Mouse (Mus musculus) liver, embryonic 11.5 days (tissue): ENCODE measurements around the gene Cacna2d1. TPM values are rescaled to one million over a fixed set of nuclear protein-coding genes. Genes with fewer than 3 reads are reported as not detected.

Experiments
- ATAC-seq: fragments of 200-750 bp; cut with Nextera tagmentation; replicated peaks from 2 replicates; pipeline ENCODE4 v1.8.0; 2017; ENCODE audit warnings: moderate number of reproducible peaks, mild to moderate bottlenecking, moderate TSS enrichment, moderate library complexity; ENCODE audit not compliant: low FRiP score
- DNase-seq: peaks from one replicate; pipeline ENCODE4 v3.0.0-alpha.2; 2017; ENCODE audit warnings: low spot score
- H3K27ac ChIP-seq: fragments of 300-500 bp; sonication (generic); 2 replicates; pipeline ENCODE4 v1.5.1; 2014; ENCODE audit warnings: mild to moderate bottlenecking, low read depth, low read length, control low read depth
- H3K27me3 ChIP-seq: fragments of 300-500 bp; sonication (generic); replicated peaks from 2 replicates; pipeline ENCODE4 v1.6.1; 2014; ENCODE audit warnings: low read length, mixed read lengths; ENCODE audit not compliant: control insufficient read depth, insufficient read depth
- H3K36me3 ChIP-seq: fragments of 300-500 bp; sonication (generic); 2 replicates; pipeline ENCODE4 v1.6.1; 2014; ENCODE audit warnings: mild to moderate bottlenecking, low read length, moderate library complexity, mixed read lengths; ENCODE audit not compliant: control insufficient read depth, insufficient read depth
- H3K4me1 ChIP-seq: fragments of 300-500 bp; sonication (generic); replicated peaks from 2 replicates; pipeline ENCODE4 v1.6.1; 2014; ENCODE audit warnings: low read length, mixed read lengths; ENCODE audit not compliant: control insufficient read depth, insufficient read depth
- H3K4me2 ChIP-seq: fragments of 300-500 bp; sonication (generic); 2 replicates; pipeline ENCODE4 v1.6.1; 2014; ENCODE audit warnings: mild to moderate bottlenecking, control low read depth, moderate library complexity
- H3K4me3 ChIP-seq: fragments of 300-500 bp; sonication (generic); 2 replicates; pipeline ENCODE4 v1.5.1; 2014; ENCODE audit warnings: low read depth, low read length, control low read depth
- H3K9ac ChIP-seq: fragments of 300-500 bp; sonication (generic); 2 replicates; pipeline ENCODE4 v1.6.1; 2014; ENCODE audit warnings: low read depth, low read length, control low read depth
- H3K9me3 ChIP-seq: fragments of 300-500 bp; sonication (generic); 2 replicates; pipeline ENCODE4 v1.6.1; 2016; ENCODE audit warnings: low read length, inconsistent platforms, mixed read lengths; ENCODE audit not compliant: control insufficient read depth
- WGBS: fragments of 180-500 bp; shearing (Covaris S2); extraction: QIAGEN DNeasy Blood & Tissue Kit; methylation state at CpG from one replicate; pipeline ENCODE4 v1.1.7; 2014; 5-methylcytosine and 5-hydroxymethylcytosine counted together
- polyA plus RNA-seq: library from polyadenylated mRNA; unstranded; fragments of >200 nt; fragmentation: Nextera tagmentation; extraction: Ambion mirVana; gene quantifications from 2 replicates; pipeline ENCODE4 v1.2.1, GENCODE M21; 2014

Cacna2d1 gene
- polyA plus RNA-seq, 1 experiment from 2014 or later: 3.0 TPM

- WGBS: 73% methylated on average over 4 of the region's 4 CpGs
These were observed 90.3 kb downstream of the Cacna2d1 start for GRCm38 (mm10) chr5:16024626-16025417.

DNA sequence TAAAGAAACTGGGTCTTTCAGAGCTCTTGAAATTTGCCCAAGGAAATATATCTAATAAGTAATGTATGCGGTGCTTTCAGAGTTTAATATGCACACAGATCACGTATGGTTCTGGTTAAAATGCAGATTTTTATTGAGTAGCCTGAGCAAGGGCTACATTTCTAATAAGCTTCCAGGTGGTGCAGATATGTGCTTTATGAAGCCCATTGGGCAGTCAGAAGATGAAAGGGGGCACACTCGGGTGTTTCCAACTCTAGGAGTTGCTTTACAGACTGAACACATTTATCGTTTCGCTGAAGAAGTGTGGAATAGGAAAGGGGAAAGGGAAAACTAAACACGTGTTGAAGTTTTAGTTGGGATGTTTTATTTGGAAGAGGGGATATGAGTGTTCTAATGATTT is 94.4 kb downstream of the Cacna2d1 start:
- WGBS: 78% methylated on average over 6 of the region's 6 CpGs
- Histone ChIP-seq H3K27me3 (no peaks in the 10 kb centered on the region), H3K36me3 (no peaks in the 10 kb centered on the region), H3K4me1 (no peaks in the 10 kb centered on the region), H3K9ac (no peak overlapping the region), H3K27ac (no peak overlapping the region), H3K9me3 (no peaks in the 10 kb centered on the region), H3K4me2 (no peak overlapping the region), H3K4me3 (no peak overlapping the region)
- DNase-seq: no peak
- no peak for ATAC-seq

More at GRCm38 (mm10) chr5:16024626-16025417, 90.3 kb downstream of the Cacna2d1 start:
- Histone ChIP-seq H3K9me3 (no peaks in the 10 kb centered on the region), H3K9ac (no peak overlapping the region), H3K4me1 (no peaks in the 10 kb centered on the region), H3K4me2 (no peak overlapping the region), H3K27ac (no peak overlapping the region), H3K27me3 (no peaks in the 10 kb centered on the region), H3K4me3 (no peak overlapping the region), H3K36me3 (no peaks in the 10 kb centered on the region)
- ATAC-seq (no peak), DNase-seq (no peak)

- Histone ChIP-seq H3K4me2 (no peak overlapping the region), H3K27ac (no peak overlapping the region), H3K4me1 (no peaks in the 10 kb centered on the region), H3K9ac (no peak overlapping the region), H3K27me3 (no peaks in the 10 kb centered on the region), H3K36me3 (no peaks in the 10 kb centered on the region), H3K4me3 (no peak overlapping the region), H3K9me3 (no peaks in the 10 kb centered on the region)
- 78% methylated on average over 5 of the region's 5 CpGs for WGBS
- no peak for DNase-seq
- ATAC-seq: no peak
These were observed 95.0 kb downstream of the Cacna2d1 start for GRCm38 (mm10) chr5:16029481-16029880.

DNA sequence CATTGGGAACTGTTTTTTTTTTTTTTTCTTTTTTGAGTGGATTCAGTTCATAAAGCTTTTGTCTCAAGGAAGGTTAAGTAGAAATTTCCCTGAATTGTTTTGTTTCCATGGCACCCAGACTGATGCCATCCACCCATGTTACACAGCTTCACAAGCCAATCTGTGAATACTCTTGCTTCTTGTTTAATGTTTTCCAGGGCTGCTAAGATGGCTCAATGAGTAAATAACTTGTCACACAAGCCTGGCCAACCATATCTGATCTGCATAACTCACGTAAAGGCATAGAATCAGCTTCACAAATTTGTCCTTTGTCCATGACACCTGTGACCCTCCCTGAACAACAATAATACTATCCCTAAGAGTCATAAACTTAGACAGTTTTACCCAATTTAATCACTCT is 99.1 kb downstream of the Cacna2d1 start:
- WGBS: 64% methylated on average over 1 of the region's 1 CpGs
- no peak overlapping the region for H3K9ac ChIP-seq

DNA sequence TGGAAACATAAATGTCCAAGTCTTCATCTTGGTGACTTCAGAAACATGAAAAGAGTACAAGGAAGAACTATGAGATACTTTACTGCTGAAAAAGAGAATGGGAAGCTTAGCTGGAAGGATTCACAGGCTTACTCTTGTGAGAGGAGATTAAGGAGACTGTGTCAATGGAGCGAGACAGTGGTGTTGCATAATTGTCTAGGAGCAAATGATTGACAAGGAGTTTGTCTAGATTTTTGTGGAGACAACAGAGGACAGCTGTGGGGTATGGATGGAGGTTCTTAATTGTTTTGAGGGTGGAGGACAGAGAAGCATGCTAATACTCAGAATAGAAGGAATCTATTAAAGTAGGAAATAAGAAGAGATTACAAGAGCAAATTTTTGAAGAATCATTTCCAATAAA is 100.8 kb downstream of the Cacna2d1 start:
- H3K4me3 ChIP-seq: no peak overlapping the region
- H3K27ac ChIP-seq: no peak overlapping the region
- ATAC-seq (no peak), DNase-seq (no peak)
- H3K9ac ChIP-seq: no peak overlapping the region
- H3K36me3 ChIP-seq: no peaks in the 10 kb centered on the region
- 83% methylated on average over 1 of the region's 1 CpGs for WGBS
- H3K9me3 ChIP-seq: no peaks in the 10 kb centered on the region
- no peaks in the 10 kb centered on the region for H3K4me1 ChIP-seq
- no peak overlapping the region for H3K4me2 ChIP-seq
- H3K27me3 ChIP-seq: no peaks in the 10 kb centered on the region

More for the DNA sequence above, 99.1 kb downstream of the Cacna2d1 start:
- Histone ChIP-seq H3K9me3 (no peaks in the 10 kb centered on the region), H3K4me3 (no peak overlapping the region), H3K4me2 (no peak overlapping the region), H3K36me3 (no peaks in the 10 kb centered on the region), H3K27me3 (no peaks in the 10 kb centered on the region), H3K4me1 (no peaks in the 10 kb centered on the region), H3K27ac (no peak overlapping the region)
- DNase-seq: no peak
- no peak for ATAC-seq

DNA sequence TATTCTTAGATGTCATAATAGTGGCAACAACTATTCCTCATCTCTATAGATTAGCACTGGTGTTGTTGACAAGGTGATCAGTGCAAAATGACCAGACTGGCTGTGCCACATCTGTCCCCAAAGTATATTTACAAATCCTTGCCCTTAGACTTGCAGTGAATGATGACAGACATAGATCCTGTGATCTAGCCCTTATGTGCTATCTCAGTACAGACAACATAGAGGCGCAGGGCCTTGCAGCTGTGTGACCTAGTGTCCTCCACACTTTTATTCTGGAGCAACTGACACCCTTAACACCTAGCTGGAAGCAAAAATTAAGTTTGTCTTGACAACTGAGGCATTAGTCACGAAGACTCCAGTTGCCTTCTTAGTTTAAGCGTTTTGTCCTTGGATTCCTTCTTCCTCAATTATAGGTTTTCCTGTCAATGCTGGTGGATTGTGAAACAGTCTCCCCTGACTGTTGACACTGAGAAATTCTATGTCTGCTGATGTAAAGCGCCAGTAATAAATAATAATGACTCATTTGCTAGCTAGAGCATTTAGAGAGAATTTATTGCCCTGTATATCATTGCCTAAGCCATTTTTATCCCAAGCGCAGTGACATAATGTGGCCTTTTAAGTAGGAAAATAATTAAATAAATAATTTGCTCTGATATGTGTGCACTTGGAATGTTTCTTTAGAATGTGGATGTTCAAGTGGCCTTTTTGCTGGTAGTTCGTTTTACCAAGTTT is 110.8 kb downstream of the Cacna2d1 start:
- DNase-seq (no peak), ATAC-seq (no peak)
- Histone ChIP-seq H3K4me3 (no peak overlapping the region), H3K27me3 (no peaks in the 10 kb centered on the region), H3K27ac (no peak overlapping the region), H3K4me2 (no peak overlapping the region), H3K36me3 (no peaks in the 10 kb centered on the region), H3K9me3 (no peaks in the 10 kb centered on the region), H3K4me1 (no peaks in the 10 kb centered on the region), H3K9ac (no peak overlapping the region)
- WGBS: 78% methylated on average over 6 of the region's 6 CpGs

DNA sequence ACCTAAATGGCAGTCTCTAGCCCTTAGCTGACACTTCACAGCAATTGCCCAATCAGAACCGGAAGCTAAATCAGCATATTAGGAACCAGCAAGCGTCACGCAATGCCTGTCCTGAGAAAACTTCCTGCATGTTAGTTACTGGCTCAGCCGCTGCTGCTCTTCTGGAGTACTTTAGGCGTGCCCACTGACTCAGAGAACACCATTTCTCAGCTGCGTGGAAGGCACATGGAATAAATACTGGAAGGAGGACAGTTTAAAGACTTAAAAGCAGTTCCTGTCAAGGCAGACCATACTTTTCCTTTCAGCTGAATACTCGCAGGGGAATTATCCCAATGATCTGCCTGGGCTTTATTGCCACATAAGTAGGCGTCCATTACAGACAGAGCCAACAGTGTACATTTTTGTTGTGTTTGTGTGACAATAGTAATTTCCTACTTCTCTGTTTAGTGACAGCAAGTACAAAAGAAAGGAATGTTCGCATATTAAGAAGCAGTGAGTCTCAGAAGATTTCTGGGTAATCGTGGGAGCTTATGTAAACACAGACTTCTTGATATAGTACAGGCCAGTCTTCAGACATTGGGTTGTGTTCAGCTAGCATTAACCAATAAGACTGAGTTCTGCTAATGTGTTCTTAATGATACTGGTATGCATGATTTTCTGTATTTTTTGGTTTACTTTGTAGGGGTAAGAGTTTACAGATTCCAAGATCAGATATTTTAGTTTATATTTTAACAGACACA is 113.1 kb downstream of the Cacna2d1 start:
- no peaks in the 10 kb centered on the region for H3K9me3 ChIP-seq
- H3K4me2 ChIP-seq: no peak overlapping the region
- no peak for DNase-seq
- no peak overlapping the region for H3K9ac ChIP-seq
- no peaks in the 10 kb centered on the region for H3K36me3 ChIP-seq
- 63% methylated on average over 10 of the region's 10 CpGs for WGBS
- no peak overlapping the region for H3K4me3 ChIP-seq
- no peak overlapping the region for H3K27ac ChIP-seq
- no peak for ATAC-seq
- H3K27me3 ChIP-seq: no peaks in the 10 kb centered on the region
- no peaks in the 10 kb centered on the region for H3K4me1 ChIP-seq

- no peak overlapping the region for H3K4me3 ChIP-seq
These were observed 122.3 kb downstream of the Cacna2d1 start for GRCm38 (mm10) chr5:16056795-16057194.

More at GRCm38 (mm10) chr5:16056795-16057194, 122.3 kb downstream of the Cacna2d1 start:
- Histone ChIP-seq H3K27ac (no peak overlapping the region), H3K9me3 (no peaks in the 10 kb centered on the region), H3K4me1 (no peaks in the 10 kb centered on the region), H3K27me3 (no peaks in the 10 kb centered on the region), H3K9ac (no peak overlapping the region), H3K4me2 (no peak overlapping the region), H3K36me3 (no peaks in the 10 kb centered on the region)
- ATAC-seq (no peak), DNase-seq (no peak)
- 70% methylated on average over 2 of the region's 2 CpGs for WGBS
